Mouse (Mus musculus) midbrain, embryonic 12.5 days (tissue): ENCODE measurements around the gene Gm5930. TPM values are rescaled to one million over a fixed set of nuclear protein-coding genes. Genes with fewer than 3 reads are reported as not detected.
"Not testable (repeated sequence)": the region's sequence is repeated elsewhere in the genome, so short reads cannot be mapped to it uniquely, and the experiment has no call there.

Experiments used
- ATAC-seq: fragments of 200-750 bp; cut with Nextera tagmentation; 2 replicates; pipeline ENCODE4 v1.8.0; 2017; ENCODE audit warnings: low read depth, moderate TSS enrichment, moderate library complexity; ENCODE audit not compliant: low FRiP score
- H3K27ac ChIP-seq: fragments of 300-500 bp; sonication (generic); replicated peaks from 2 replicates; pipeline ENCODE4 v1.5.1; 2016; ENCODE audit warnings: mild to moderate bottlenecking
- H3K27me3 ChIP-seq: fragments of 300-500 bp; sonication (generic); 2 replicates; pipeline ENCODE4 v1.6.1; 2016; ENCODE audit warnings: mild to moderate bottlenecking
- H3K36me3 ChIP-seq: fragments of 300-500 bp; sonication (generic); 2 replicates; pipeline ENCODE4 v1.6.1; 2016
- H3K4me1 ChIP-seq: fragments of 300-500 bp; sonication (generic); 2 replicates; pipeline ENCODE4 v1.6.1; 2016
- H3K4me2 ChIP-seq: fragments of 300-500 bp; sonication (generic); replicated peaks from 2 replicates; pipeline ENCODE4 v1.6.1; 2016; ENCODE audit warnings: mild to moderate bottlenecking, moderate library complexity
- H3K4me3 ChIP-seq: fragments of 300-500 bp; sonication (generic); 2 replicates; pipeline ENCODE4 v1.5.1; 2016; ENCODE audit warnings: mild to moderate bottlenecking
- H3K9ac ChIP-seq: fragments of 300-500 bp; sonication (generic); replicated peaks from 2 replicates; pipeline ENCODE4 v1.6.1; 2016; ENCODE audit warnings: mild to moderate bottlenecking, moderate library complexity
- H3K9me3 ChIP-seq: fragments of 300-500 bp; sonication (generic); 2 replicates; pipeline ENCODE4 v1.6.1; 2016; ENCODE audit warnings: mild to moderate bottlenecking
- WGBS: fragments of 180-500 bp; shearing (Covaris S2); methylation state at CpG from one replicate; pipeline ENCODE4 v1.1.7; 2016; 5-methylcytosine and 5-hydroxymethylcytosine counted together
- polyA plus RNA-seq: library from polyadenylated mRNA; unstranded; fragments of >200 nt; fragmentation: Nextera tagmentation; extraction: Ambion mirVana; gene quantifications from 2 replicates; pipeline ENCODE4 v1.2.1, GENCODE M21; 2016

Gene Gm5930
- not detected in 2 replicates for polyA plus RNA-seq

- H3K4me1 ChIP-seq, H3K36me3 ChIP-seq, H3K9me3 ChIP-seq, H3K4me2 ChIP-seq, ATAC-seq, H3K27me3 ChIP-seq, H3K4me3 ChIP-seq, H3K9ac ChIP-seq, H3K27ac ChIP-seq: not testable (repeated sequence)
- no CpG with 5 or more reads among the region's 2 CpGs for WGBS
Measured at GRCm38 (mm10) chr14:44338484-44338883, at the start of gene Gm5930. TSS of gene Gm5930 (minus strand) at chr14:44338584.

- H3K27me3 ChIP-seq, H3K36me3 ChIP-seq, H3K9me3 ChIP-seq, ATAC-seq, H3K4me1 ChIP-seq, H3K4me2 ChIP-seq, H3K27ac ChIP-seq, H3K4me3 ChIP-seq, H3K9ac ChIP-seq: not testable (repeated sequence)
- WGBS: 82% methylated on average over 4 of the region's 4 CpGs
Measured at GRCm38 (mm10) chr14:44384233-44384632, 45.8 kb upstream of the Gm5930 start.

- 93% methylated on average over 4 of the region's 4 CpGs for WGBS
- ATAC-seq: not testable (repeated sequence)
Measured at GRCm38 (mm10) chr14:44365057-44365456, 26.7 kb upstream of the Gm5930 start, which contains the start of gene Gm8229. TSS of gene Gm8229 (plus strand) at chr14:44365357.

GRCm38 (mm10) chr14:44362301-44362700, 23.9 kb upstream of the Gm5930 start:
- H3K4me2 ChIP-seq, H3K4me3 ChIP-seq, H3K27me3 ChIP-seq, H3K4me1 ChIP-seq, H3K27ac ChIP-seq, H3K36me3 ChIP-seq, H3K9ac ChIP-seq, ATAC-seq, H3K9me3 ChIP-seq: not testable (repeated sequence)

More at GRCm38 (mm10) chr14:44365057-44365456, 26.7 kb upstream of the Gm5930 start, which contains the start of gene Gm8229:
- H3K36me3 ChIP-seq, H3K27me3 ChIP-seq, H3K9me3 ChIP-seq, H3K4me1 ChIP-seq, H3K4me3 ChIP-seq, H3K4me2 ChIP-seq, H3K27ac ChIP-seq, H3K9ac ChIP-seq: not testable (repeated sequence)

- WGBS: 52% methylated on average over 2 of the region's 2 CpGs
- H3K4me3 ChIP-seq, H3K9me3 ChIP-seq, H3K9ac ChIP-seq, H3K36me3 ChIP-seq, H3K27ac ChIP-seq, H3K4me1 ChIP-seq, H3K27me3 ChIP-seq, ATAC-seq, H3K4me2 ChIP-seq: not testable (repeated sequence)
Measured at GRCm38 (mm10) chr14:44361416-44361815, 23.0 kb upstream of the Gm5930 start.

GRCm38 (mm10) chr14:44312049-44312448, 26.3 kb downstream of the Gm5930 start:
- H3K4me2 ChIP-seq, H3K27me3 ChIP-seq, ATAC-seq, H3K4me3 ChIP-seq, H3K4me1 ChIP-seq, H3K9ac ChIP-seq, H3K27ac ChIP-seq, H3K9me3 ChIP-seq, H3K36me3 ChIP-seq: not testable (repeated sequence)
- 85% methylated on average over 4 of the region's 4 CpGs for WGBS

- ATAC-seq, H3K4me3 ChIP-seq, H3K4me1 ChIP-seq, H3K4me2 ChIP-seq, H3K36me3 ChIP-seq, H3K9ac ChIP-seq, H3K27me3 ChIP-seq, H3K9me3 ChIP-seq, H3K27ac ChIP-seq: not testable (repeated sequence)
- WGBS: 82% methylated on average over 2 of the region's 2 CpGs
Measured at GRCm38 (mm10) chr14:44285280-44285679, 53.1 kb downstream of the Gm5930 start, which contains the start of gene Gm8220. TSS of gene Gm8220 (plus strand) at chr14:44285580.

Other genes starting within 250 kb of the Gm5930 start
- not detected in 2 replicates for gene Ear2, start 235.9 kb downstream of the Gm5930 start, polyA plus RNA-seq
- gene Gm3327, start 214.7 kb downstream of the Gm5930 start, polyA plus RNA-seq: not detected in 2 replicates
- not detected in 2 replicates for gene Gm8212, start 140.9 kb downstream of the Gm5930 start, polyA plus RNA-seq
- gene 4930503E14Rik, start 125.3 kb downstream of the Gm5930 start, polyA plus RNA-seq: not detected in 2 replicates
- not detected in 2 replicates for gene Gm8220, start 53.0 kb downstream of the Gm5930 start, polyA plus RNA-seq
- not detected in 2 replicates for gene Gm8229, start 26.8 kb upstream of the Gm5930 start, polyA plus RNA-seq
- gene Gm3371, start 72.1 kb upstream of the Gm5930 start, polyA plus RNA-seq: not detected in 2 replicates
- gene Gm8232, start 95.1 kb upstream of the Gm5930 start, polyA plus RNA-seq: not detected in 2 replicates
- not detected in 2 replicates for gene BC061237, start 153.9 kb upstream of the Gm5930 start, polyA plus RNA-seq
- gene Gm17093, start 179.7 kb upstream of the Gm5930 start, polyA plus RNA-seq: not detected in 2 replicates
- not detected in 2 replicates for gene Gm8247, start 244.6 kb upstream of the Gm5930 start, polyA plus RNA-seq